Mouse (Mus musculus) liver, embryonic 16.5 days (tissue): Measurements from ENCODE around the gene Tmem87a. TPM values are rescaled to one million over a fixed set of nuclear protein-coding genes. Genes with fewer than 3 reads are reported as not detected.
A peak's percentile ranks its signal among the peaks of the same experiment; 100 is the strongest.

ENCODE experiments used
- ATAC-seq: fragments of 200-750 bp; cut with Nextera tagmentation; 2 replicates; pipeline ENCODE4 v1.8.0; 2017; ENCODE audit warnings: low read depth, mild to moderate bottlenecking, moderate number of reproducible peaks, moderate library complexity
- H3K27ac ChIP-seq: fragments of 300-500 bp; sonication (generic); 2 replicates; pipeline ENCODE4 v1.5.1; 2014; ENCODE audit warnings: mild to moderate bottlenecking, low read length
- H3K27me3 ChIP-seq: fragments of 300-500 bp; sonication (generic); 2 replicates; pipeline ENCODE4 v1.6.1; 2014; ENCODE audit warnings: low read depth, low read length, mixed read lengths; ENCODE audit not compliant: control insufficient read depth, insufficient read depth
- H3K36me3 ChIP-seq: fragments of 300-500 bp; sonication (generic); 2 replicates; pipeline ENCODE4 v1.6.1; 2014; ENCODE audit warnings: mild to moderate bottlenecking; ENCODE audit not compliant: control insufficient read depth, insufficient read depth
- H3K4me1 ChIP-seq: fragments of 300-500 bp; sonication (generic); 2 replicates; pipeline ENCODE4 v1.6.1; 2014; ENCODE audit warnings: low read depth, low read length, mixed read lengths; ENCODE audit not compliant: control insufficient read depth
- H3K4me2 ChIP-seq: fragments of 300-500 bp; sonication (generic); 2 replicates; pipeline ENCODE4 v1.6.1; 2014; ENCODE audit warnings: low read depth, low read length, mixed read lengths
- H3K4me3 ChIP-seq: fragments of 300-500 bp; sonication (generic); 2 replicates; pipeline ENCODE4 v1.5.1; 2014; ENCODE audit warnings: low read depth, mild to moderate bottlenecking, low read length
- H3K9ac ChIP-seq: fragments of 300-500 bp; sonication (generic); 2 replicates; pipeline ENCODE4 v1.6.1; 2014; ENCODE audit warnings: low read depth, low read length
- H3K9me3 ChIP-seq: fragments of 300-500 bp; sonication (generic); replicated peaks from 2 replicates; pipeline ENCODE4 v1.6.1; 2016; ENCODE audit warnings: low read length; ENCODE audit not compliant: control insufficient read depth
- WGBS: fragments of 180-500 bp; shearing (Covaris S2); extraction: QIAGEN DNeasy Blood & Tissue Kit; methylation state at CpG from one replicate; pipeline ENCODE4 v1.1.7; 2014; ENCODE audit not compliant: insufficient replicate concordance; 5-methylcytosine and 5-hydroxymethylcytosine counted together
- polyA plus RNA-seq: library from polyadenylated mRNA; unstranded; fragments of >200 nt; fragmentation: Nextera tagmentation; extraction: Ambion mirVana; gene quantifications from 2 replicates; pipeline ENCODE4 v1.2.1, GENCODE M21; 2015

Gene Tmem87a
- polyA plus RNA-seq, 1 experiment from 2014 or later = 3.4 TPM

GRCm38 (mm10) chr2:120386264-120386663 is 17.6 kb downstream of the Tmem87a start:
- H3K9me3 ChIP-seq = no peaks in the 10 kb centered on the region
- peaks cover 13% of the 10 kb centered on the region for H3K36me3 ChIP-seq
- no peaks in the 10 kb centered on the region for H3K27me3 ChIP-seq
- H3K4me3 ChIP-seq = no peak overlapping the region
- no peak overlapping the region for H3K27ac ChIP-seq
- 84% methylated on average over 1 of the region's 1 CpGs for WGBS
- no peak for ATAC-seq
- no peak overlapping the region for H3K4me2 ChIP-seq
- H3K4me1 ChIP-seq = no peaks in the 10 kb centered on the region
- H3K9ac ChIP-seq = no peak overlapping the region

GRCm38 (mm10) chr2:120373858-120374257 is 30.1 kb downstream of the Tmem87a start:
- Histone ChIP-seq H3K27ac (no peak overlapping the region), H3K27me3 (no peaks in the 10 kb centered on the region), H3K4me1 (no peaks in the 10 kb centered on the region), H3K9me3 (no peaks in the 10 kb centered on the region), H3K4me2 (no peak overlapping the region), H3K4me3 (no peak overlapping the region), H3K36me3 (peaks cover 6% of the 10 kb centered on the region), H3K9ac (no peak overlapping the region)
- no peak for ATAC-seq
- WGBS = 83% methylated on average over 4 of the region's 4 CpGs

DNA sequence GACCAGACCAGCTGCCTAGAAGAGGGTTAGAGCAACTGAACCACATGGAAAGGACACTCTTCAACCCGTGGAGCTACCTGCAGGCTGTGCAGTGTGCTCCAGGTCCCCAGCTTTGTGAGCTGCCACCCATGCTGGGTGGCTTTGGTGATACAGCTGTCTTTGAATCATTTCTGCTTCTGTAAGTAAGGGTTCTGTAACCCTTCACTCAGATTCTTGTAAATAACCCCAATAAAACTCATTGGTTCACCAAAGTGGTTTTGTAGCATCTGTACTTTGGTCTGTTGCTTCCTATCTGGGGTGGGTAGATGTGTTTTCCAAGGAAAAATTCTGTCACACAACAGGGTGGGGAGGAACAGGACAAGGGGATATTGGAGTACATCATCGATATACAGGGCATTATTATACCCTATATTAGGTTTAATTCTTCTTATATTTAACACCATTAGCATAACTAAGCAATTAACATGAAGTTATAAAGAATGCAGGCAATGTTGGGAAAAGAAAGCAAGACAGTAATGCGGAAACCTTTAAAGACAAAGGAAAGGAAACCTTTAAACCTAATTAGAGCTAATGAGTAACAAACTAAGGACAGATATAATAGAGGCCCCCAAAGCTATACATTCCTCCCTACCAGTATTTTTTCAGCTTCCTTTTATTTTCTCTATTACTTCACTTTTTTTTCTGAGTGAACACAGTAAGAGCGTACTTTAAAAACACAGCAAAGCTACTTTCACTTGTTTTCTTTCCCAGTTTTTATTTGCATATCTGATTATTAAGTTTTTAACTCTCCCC is 36.3 kb downstream of the Tmem87a start:
- 82% methylated on average over 4 of the region's 4 CpGs for WGBS
- no peak for ATAC-seq
- Histone ChIP-seq H3K4me3 (no peak overlapping the region), H3K4me1 (no peaks in the 10 kb centered on the region), H3K9me3 (no peaks in the 10 kb centered on the region), H3K36me3 (peaks cover 15% of the 10 kb centered on the region), H3K27me3 (no peaks in the 10 kb centered on the region), H3K4me2 (no peak overlapping the region), H3K27ac (no peak overlapping the region), H3K9ac (no peak overlapping the region)

GRCm38 (mm10) chr2:120366501-120366900 is 37.4 kb downstream of the Tmem87a start:
- no peak overlapping the region for H3K9ac ChIP-seq
- no peak overlapping the region for H3K4me2 ChIP-seq
- WGBS = 86% methylated on average over 3 of the region's 3 CpGs
- H3K36me3 ChIP-seq = peaks cover 18% of the 10 kb centered on the region
- no peak for ATAC-seq
- no peak overlapping the region for H3K4me3 ChIP-seq
- H3K27me3 ChIP-seq = no peaks in the 10 kb centered on the region
- no peak overlapping the region for H3K27ac ChIP-seq
- no peaks in the 10 kb centered on the region for H3K4me1 ChIP-seq
- H3K9me3 ChIP-seq = no peaks in the 10 kb centered on the region

DNA sequence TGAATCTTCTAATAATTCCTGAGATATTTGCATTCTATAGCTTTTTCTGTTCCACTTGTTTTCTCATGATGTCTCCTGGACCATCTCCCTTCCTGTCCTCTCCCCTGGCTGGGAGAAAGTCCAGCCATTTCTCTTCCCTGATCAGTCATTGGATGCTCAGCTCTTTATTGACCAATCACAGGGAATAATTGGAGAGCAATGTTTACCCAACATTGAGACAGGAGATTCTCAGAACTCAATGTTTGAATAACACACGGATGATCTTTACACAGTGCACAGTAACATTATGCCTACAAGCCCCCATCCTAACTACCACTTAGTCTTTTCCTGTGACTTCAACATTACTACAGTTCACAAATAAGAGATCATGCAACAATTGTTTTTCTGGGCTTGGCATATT is 43.5 kb downstream of the Tmem87a start:
- peaks cover 21% of the 10 kb centered on the region for H3K36me3 ChIP-seq
- H3K27me3 ChIP-seq = no peaks in the 10 kb centered on the region
- no peak overlapping the region for H3K27ac ChIP-seq
- peak; percentile 75 for ATAC-seq
- H3K4me3 ChIP-seq = no peak overlapping the region
- no peak overlapping the region for H3K4me2 ChIP-seq
- no peak overlapping the region for H3K9ac ChIP-seq
- 70% methylated on average over 1 of the region's 1 CpGs for WGBS
- H3K9me3 ChIP-seq = no peaks in the 10 kb centered on the region
- H3K4me1 ChIP-seq = no peaks in the 10 kb centered on the region; the same call in 1 of the 2 replicates

GRCm38 (mm10) chr2:120352682-120353646 is 50.9 kb downstream of the Tmem87a start, which contains the start of gene Vps39:
Vps39 (minus strand) TSS chr2:120353137.
- Histone ChIP-seq H3K4me2 (peak within 1 kb of the TSS; percentile 73), H3K4me1 (peaks cover 7% of the 10 kb centered on the region; the same call in 1 of the 2 replicates), H3K9ac (peak within 1 kb of the TSS; percentile 87), H3K27ac (peak within 1 kb of the TSS; percentile 61; the same call in 1 of the 2 replicates), H3K27me3 (no peaks in the 10 kb centered on the region), H3K4me3 (peak within 1 kb of the TSS; percentile 95), H3K9me3 (no peaks in the 10 kb centered on the region), H3K36me3 (peaks cover 15% of the 10 kb centered on the region)
- ATAC-seq = peak; percentile 89
- WGBS = 9% methylated on average over 44 of the region's 44 CpGs

GRCm38 (mm10) chr2:120351321-120351720 is 52.6 kb downstream of the Tmem87a start:
- H3K9ac ChIP-seq = no peak overlapping the region
- ATAC-seq = no peak
- no peak overlapping the region for H3K27ac ChIP-seq
- H3K9me3 ChIP-seq = no peaks in the 10 kb centered on the region
- H3K4me3 ChIP-seq = no peak overlapping the region
- H3K4me1 ChIP-seq = peaks cover 7% of the 10 kb centered on the region; the same call in 1 of the 2 replicates
- H3K36me3 ChIP-seq = peaks cover 11% of the 10 kb centered on the region
- WGBS = 76% methylated on average over 5 of the region's 5 CpGs
- H3K27me3 ChIP-seq = no peaks in the 10 kb centered on the region
- 0 out of 2 replicates have a peak overlapping the region, but pooled peaks have one; percentile 73 for H3K4me2 ChIP-seq

- Histone ChIP-seq H3K4me2 (no peak overlapping the region), H3K27me3 (no peaks in the 10 kb centered on the region)
- ATAC-seq = no peak
Observed at GRCm38 (mm10) chr2:120348120-120348519, 55.8 kb downstream of the Tmem87a start.

More at GRCm38 (mm10) chr2:120348120-120348519, 55.8 kb downstream of the Tmem87a start:
- Histone ChIP-seq H3K36me3 (no peaks in the 10 kb centered on the region; the same call in 1 of the 2 replicates), H3K9ac (no peak overlapping the region), H3K4me3 (no peak overlapping the region), H3K9me3 (no peaks in the 10 kb centered on the region), H3K4me1 (peaks cover 7% of the 10 kb centered on the region; the same call in 1 of the 2 replicates), H3K27ac (no peak overlapping the region)
- WGBS = 28% methylated on average over 9 of the region's 9 CpGs
